Mouse (Mus musculus) adrenal gland, adult 8-10 months (tissue): ENCODE measurements around the gene Myo1h. TPM values are rescaled to one million over a fixed set of nuclear protein-coding genes. Genes with fewer than 3 reads are reported as not detected.

ENCODE experiments used
- DNase-seq: peaks from one replicate; pipeline ENCODE4 v3.0.0; 2022
- total RNA-seq, 4 experiments: library from RNA; stranded (reverse); gene quantifications; 2 replicates each; pipeline ENCODE4 v1.2.4; 2022

Gene Myo1h
- total RNA-seq, 4 experiments from 2014 or later, result 0.70 to 1.1 (median 0.81) TPM

DNA sequence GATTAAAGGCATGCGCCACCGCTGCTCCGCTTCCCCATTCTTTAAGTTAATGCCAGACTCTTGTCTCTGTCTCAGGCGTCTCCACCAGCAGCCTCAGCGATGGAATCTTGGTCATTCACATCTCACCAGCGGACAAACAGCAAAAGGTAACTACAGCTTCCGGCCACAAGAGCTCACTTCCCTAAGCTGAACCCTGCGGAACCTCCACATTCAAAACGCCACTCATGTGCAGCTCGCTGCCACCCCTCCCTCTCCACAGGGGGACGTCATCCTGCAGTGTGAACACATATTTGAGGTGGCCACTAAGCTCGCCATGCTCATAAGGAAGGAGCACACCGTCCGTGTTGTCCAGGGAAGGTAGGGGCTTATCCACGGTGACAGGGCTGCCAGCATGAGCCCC lies 72.0 kb downstream of the Myo1h start:
- DNase-seq, result no peak

DNA sequence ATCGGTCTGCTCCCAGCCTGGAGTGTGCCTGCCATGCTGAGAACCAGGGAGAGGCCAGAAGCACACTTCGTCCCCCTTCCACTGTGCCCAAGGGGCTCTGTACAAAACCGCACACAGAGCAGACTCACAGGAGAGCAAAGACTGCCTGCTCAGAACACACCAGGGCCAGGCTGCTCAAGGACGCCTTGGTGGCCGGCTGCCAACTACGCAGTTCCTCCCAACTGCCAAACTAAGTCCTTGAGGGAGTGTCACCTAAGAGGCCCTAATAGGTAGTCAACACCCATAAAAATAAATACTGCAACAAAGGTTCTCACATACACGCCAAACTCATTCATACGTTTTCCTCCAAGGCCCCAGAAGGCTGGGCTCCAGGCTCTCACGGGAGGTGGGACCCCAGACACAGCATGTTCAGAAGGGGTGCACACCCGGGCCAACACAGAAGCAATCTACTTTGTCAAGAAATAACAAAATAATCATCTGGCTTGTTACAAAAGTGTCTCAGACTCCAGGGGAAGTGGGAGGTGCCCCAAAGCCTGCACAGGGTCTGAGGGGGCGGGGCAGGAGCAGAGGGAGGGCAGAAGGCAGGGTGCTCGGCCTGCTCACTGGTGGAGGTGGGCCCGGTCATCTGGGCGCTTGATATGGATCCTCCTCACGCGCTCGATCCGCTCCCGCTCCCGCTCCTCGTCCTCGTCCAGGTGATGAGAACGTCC lies 76.2 kb downstream of the Myo1h start:
- peak; percentile 50 for DNase-seq

DNA sequence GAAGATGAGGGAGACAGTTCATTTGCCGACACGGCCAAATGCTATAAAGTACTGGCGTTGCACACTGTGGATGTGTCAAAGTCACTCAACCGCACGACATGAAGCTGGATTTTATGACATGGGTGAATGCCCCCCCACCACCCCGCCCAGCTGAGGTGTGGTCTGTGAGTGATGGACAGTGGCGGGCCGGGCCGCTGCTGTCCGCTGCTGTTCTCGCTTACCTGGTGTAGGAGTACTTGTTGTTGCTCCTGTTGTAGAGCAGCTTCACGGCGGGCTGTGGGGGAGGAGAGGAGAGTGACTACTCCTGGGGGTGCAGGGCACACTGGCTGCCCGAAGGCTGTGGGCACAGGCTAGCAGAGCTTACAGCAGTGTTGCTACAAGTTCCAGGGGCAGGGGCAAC lies 79.2 kb downstream of the Myo1h start:
- no peak for DNase-seq

DNA sequence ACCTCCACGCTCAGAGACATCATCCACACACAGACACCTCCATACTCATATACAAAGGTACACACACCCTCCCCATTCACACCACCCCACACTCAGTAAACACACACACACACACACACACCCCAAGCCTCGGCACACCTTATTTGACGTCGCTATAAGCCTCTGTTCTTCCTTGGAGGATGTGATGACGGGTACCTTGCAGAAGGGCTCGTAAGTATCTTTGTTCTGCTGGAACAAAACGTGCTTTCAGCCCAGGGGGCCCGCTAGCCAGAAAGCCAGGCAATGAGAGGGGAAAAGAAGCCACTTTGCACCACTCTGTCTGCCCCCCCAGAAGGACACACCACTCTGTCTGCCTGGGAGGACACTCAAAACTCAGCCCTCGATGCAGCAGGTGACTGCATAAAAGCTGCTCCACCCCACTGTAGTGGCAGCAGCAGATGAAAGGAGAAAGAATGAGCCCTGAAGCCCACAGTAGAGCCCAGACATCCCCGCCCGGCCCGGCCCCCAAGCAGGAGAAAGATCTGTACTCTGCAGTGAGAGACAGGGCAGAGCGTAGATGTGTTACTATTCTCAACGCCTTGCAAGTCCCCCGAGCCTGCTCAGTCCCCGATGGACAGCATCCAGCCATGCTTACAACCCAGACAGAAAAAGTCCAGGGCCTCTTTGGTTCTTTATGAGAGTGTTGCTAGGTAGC lies 80.0 kb downstream of the Myo1h start:
- DNase-seq, result no peak

DNA sequence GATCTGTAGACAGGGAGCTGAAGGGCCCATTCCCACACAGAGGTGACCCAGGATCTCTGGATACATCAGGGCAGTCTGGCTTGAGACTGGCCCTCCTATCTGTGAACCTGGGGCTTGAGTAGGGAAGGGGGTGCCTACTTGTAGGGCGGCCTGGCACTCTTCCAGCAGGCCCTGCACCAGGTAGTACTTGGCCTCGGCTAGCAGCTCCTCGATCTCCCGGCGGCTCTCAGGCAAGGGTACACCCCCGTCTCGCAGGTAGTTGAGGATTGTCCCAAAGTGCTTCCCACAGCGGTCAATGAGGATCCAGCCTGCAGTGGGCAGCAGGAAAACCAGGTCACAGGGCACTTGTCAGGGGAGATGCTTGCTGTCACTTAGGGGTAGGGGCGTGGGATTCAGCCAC lies 81.0 kb downstream of the Myo1h start:
- DNase-seq, result no peak

DNA sequence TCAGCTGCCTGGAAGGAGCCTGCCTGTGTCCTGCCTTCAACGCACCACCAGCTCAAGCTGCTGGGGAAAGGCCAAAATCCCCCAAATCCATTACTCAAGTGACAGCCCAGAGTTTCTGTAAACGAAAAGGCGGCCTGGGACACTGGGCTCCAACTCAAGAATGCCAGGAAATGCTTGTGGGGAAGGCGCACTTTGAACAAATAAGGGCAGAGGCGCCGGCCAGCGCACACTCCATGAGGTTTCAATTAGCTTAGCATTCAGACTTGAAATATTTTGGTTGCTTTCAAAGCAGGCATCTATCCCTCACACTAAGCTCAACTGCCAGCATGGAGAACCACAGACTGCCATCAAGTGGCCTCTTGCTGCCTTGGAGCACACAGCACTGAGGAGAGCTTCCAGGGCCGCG lies 81.4 kb downstream of the Myo1h start:
- DNase-seq, result peak; percentile 60

DNA sequence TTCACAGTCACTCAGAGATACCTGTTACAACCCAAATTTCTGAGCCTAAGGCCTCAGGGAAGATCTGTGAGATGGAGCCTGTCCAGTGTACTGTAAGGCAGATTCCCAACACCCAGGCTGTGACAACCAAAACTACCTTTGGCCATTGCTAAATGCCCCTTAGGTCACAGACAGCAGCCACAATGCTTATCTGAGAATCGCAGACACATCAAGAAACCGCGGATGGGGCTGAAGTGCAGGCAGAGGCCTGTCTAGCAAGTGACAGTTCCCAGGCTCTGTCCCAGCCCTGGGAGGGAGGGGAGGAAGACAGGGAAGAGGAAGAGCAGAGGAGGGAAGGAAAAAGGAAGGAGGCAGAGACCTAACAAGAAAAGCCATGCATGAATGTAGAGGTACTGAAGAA lies 82.4 kb downstream of the Myo1h start:
- DNase-seq, result no peak

DNA sequence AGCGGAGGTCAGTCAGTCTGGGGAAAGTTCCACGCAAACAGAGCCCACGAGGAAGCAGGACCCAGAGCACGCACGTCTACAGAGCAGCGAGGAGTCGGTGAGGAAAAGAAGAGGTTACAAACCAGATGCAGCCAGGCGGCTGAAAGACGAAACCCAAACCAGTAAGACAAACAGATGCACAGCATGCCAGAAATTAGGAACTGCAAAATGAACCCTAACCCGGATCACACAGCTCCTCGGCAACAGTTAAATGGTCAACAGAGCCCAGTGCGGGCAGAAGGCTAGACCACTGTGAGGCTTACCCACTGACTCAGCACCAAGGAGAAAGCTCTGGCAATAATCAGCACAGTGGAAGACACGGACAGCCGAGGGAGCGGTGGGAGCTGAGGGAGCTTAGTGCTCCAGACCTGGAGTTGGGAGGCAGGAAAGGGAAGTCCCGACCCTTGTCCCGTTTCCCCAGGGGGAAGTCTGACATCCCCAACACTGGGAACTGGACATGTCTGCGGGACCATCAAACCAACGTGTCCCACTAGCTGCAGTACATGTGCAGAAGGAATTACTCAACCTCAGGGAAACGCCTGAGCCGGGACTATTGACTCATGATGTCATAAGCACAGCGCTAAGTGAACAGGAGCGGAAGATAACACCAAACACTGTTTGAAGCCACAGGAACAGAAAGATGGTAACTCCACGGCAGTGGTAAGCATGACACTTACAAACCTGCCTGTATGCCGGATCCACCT lies 82.9 kb downstream of the Myo1h start:
- DNase-seq, result no peak

DNA sequence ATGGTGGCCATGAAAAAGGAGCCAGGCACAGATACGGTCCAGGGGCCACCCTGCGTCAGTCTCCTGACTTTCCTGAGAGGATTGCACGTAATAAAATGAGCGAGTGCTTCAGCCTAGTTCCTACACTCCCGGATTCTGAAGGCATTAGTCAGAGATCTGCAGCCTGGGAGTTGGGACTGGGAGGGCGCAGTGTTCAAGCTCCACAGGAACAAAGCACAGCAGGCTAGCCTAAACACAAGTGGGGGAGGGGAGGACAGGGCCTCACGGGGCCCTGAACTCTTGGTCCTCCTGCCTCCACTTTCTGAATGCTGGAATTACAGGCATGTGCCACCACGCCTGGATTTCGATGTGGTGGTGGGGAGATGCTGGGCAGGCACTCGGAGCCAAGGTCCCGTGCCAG lies 83.6 kb downstream of the Myo1h start:
- no peak for DNase-seq

DNA sequence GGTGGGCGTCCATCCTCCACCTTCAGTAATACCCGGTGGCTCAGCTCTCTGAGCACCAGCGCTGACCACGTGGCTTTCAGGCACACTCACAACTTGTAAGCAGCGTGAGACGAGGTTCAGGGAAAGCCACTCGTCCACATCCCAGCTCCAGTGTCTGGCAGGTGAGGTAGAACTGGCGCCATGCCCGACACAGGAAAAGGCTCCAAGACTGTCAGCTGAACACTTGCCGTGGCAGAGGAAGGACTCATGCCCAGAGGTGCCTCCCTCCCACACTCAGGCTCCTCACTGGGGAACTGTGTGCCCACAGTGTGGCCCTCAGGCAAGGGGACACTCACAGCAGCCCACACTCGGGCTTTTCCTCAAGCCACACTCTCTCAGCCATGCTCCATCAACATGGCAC lies 84.2 kb downstream of the Myo1h start:
- no peak for DNase-seq

DNA sequence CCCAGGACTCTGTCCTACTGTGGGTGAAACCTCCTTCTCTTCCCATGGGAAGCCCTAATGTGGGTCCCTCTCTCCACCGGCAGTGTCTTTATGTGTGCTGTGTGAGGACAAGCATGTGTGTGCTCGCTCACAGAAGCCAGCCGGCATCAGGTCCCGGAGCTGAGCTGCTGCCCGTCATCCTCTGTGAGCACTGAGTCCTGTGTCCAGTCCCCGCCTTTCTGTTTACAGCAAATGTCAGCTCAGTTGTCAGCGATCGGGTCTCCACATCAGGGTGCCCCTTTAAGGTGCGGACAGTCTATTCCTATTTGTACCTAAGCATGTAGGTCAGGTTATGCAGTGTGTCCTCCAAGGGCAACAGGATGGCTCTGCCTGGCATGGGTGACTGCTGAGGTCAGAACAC lies 84.6 kb downstream of the Myo1h start:
- DNase-seq, result no peak

DNA sequence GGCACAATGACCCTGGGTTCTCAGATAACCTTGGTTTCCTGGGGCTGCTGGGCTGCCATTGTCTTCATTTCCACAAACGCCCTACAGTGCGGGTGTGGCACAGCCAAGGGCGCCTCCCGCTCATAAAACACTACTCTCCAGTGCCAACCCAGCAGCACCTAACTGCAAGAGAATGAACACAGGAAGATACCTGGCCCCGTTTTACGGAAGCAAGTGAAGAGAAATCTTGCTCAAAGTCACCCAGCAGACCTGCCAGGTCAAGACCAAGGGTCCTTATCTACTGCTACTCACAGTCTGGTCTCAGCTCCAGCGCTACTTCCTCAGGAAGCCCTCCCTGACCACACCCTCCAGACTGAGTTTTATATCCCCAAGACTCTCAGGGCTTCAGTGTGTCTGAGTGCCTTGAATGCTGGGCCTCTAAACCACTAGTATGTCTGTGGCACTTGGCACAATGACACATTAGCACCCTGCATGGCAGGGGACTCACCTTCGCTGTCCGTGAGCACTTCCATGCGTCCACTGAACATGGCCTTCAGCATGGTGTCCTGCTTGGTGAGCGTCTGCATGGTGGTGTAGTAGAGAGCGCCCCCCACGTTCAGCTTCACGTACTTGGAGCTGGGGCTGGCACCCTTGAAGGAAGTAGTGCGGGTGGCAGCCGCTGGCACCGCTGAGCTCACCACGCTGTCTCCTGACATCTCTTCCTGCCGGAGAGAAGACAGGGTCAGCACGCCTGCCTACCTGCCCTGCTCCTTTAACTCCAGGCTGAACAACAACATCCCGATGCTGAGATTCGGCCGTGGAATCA lies 85.6 kb downstream of the Myo1h start:
- no peak for DNase-seq

DNA sequence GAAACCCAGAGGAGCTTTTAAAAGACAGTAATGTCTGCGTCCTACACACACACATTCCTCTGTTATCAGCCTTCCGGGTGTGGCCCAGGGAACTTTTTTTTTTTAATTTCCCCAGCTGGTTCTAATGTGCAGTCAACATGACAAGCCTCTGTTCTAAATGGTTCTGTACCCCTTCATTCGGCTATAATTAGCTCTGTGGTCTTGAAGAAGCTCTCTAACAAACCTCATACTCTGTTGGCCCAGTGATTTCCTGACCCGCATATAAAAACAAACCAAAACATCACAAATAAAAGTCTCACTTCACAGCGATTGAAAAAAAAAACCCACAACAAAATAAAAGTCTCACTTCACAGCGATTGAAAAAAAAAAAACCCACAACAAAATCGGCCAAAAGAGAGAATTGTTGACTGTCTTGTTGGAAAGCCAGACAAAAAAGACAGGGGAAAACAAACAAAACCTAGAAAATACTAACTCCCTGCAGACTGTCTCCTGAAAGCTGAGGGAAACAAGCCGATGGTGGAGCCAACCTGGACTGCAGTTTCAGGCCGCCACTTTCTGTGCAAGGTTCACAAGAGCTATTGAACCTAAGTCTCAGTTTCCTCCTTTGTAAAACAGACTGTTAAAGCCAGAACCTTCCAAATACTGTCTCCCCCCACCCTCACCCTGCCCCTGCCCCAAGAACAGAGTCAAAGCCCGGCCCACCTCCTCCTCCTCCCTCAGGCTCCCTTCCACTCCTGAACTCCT lies 89.4 kb downstream of the Myo1h start:
- DNase-seq, result no peak

DNA sequence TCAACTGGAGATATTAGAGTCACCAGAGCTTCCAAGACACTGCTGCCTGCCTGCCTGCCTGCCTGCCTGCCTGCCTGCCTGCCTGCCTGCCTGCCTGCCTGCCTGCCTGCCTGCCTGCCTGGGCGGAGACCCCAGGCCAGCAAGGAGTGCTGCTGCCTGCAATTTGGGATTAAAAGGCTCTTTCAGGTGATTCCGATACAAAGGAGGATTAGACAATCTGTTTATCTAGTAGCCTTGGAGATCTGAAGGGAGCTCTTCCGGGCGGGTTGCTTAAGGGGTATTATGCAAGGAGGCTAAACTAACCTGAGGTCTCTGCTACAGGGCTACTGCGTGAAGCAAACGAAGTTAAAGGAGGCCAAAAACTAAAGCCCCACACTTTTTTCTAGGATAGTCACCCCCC lies 90.0 kb downstream of the Myo1h start:
- no peak for DNase-seq

DNA sequence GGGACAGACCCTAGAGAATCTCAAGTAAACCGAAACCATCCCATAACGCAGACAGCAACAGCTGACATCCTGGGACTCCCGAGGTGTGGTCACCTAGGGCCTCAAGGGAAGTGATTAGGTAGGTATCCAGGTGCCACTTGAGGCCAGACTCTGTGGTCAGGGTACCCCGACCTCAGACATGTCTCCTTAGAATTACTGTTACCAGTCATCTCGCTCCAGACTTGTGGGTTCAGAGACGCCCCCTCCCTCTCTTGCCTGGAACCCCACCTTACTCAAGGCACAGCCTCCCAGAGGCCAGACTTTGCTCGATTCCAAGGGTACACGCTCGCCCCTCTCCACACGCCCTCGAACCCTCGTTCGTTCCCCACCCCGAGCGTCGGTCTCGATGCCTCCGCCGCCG lies 90.8 kb downstream of the Myo1h start:
- no peak for DNase-seq

DNA sequence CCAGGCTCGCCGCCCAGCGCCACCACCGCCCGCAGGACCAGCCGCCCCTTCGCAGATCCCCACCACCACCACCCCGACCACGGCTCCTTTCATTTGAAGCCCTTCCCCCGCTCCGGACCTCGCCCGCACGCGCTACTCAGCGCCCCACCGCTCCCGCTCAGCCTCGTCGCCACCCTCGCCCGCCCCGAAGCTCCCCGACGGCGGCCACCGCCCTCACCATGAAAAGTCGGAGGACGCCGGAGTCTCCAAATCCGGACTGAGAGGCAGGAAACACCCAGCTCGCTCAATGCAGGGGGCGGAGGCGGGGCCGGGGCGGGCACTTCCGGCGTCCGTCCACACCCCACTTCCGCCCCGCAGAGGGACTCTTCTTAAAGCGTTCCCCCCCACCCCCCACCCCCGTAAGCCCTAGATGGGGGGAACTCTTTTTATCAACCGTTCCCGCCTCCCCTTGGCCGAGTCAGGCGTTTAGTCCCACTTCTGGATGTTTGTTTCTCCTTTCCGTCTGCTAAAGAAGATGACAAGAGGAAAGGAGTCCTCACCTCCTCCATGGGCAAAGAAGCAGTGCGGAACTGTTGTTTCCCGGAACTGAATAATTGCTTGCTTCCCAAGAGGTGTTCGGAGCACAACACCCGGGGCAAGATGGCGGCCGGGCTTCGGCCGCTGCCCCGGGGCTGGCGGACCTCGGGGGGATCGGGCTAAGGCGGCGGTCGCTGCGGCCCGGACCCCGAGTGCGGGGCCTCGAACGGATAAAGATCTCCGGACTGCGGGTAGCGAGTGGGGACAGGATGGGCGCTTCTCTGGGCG lies 91.4 kb downstream of the Myo1h start, which contains the start of the genes Kctd10 and Ube3b:
TSS of gene Kctd10 (minus strand) at position 300 of the 804 bp plus-strand sequence.
TSS of gene Ube3b (plus strand) at position 399 of the 804 bp plus-strand sequence.
- DNase-seq, result peak; percentile 71

DNA sequence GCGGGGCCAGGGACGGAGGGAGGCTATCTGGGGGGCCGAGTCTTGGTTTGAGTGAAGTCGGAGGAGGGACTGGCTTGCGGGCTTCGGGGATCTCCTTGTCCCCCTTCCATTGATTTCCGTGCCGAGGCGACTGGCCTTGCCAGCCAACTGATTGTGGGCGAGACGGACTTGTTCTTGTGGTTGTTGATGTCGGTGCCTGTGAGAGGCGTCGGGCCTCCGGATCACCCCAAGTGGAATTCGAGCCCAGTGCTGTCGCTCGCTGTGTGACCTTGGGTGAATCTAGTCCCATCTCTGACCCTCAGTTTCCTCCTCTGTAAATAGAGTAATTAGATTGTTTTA lies 92.0 kb downstream of the Myo1h start:
- DNase-seq, result no peak

DNA sequence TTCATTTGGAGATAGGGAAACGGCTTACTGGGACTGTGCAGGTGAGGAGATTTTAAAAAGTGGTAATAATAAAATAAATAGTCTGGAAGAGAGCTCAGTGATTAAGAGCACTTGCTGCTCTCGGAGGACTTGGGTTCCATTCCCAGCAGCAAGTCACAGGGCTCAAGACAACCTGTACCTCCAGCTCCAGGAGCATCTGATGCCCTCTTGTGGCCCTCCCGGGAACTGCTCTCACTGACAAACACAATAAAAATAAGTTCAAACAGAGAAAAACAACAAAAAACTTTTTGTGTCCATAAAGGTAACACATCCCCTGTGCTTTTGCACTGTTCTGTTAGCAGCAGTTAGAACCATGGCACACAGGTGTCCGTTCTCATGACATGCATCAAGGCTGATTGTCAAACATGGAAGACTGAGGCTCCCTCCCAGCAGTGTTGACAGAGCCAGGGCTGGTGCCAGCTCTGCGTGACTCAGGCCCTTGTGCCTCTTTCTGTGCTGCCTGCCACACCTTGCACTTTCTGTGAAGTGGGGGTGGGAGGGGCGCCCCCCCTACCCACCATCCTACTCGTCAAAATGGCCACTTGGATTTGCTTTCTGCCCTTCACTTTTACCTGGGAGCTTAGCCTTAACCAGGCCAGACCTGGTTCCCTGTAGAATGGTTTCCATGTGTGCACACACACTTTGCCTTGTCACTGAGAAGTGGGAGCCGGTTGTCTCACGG lies 94.4 kb downstream of the Myo1h start:
- no peak for DNase-seq

DNA sequence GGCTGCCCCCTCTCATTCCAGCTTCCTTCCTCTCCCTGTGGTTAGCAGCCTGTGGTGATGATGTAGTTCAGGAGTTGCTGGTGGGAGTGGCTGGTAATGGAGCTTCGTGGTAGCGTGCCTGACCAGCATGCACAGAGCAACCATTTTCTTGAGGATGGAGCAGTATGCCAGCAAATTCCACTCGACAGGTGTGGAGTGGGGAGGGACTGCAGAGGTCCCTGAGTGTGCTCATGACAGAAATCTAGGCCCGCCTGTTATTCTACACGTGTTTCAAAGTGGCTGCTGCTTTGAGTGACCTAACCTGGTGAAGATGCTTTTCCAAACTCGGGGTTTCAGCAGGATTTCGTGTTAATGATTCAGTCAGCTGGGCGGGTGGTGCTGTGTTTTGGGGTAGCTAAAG lies 95.5 kb downstream of the Myo1h start:
- no peak for DNase-seq

DNA sequence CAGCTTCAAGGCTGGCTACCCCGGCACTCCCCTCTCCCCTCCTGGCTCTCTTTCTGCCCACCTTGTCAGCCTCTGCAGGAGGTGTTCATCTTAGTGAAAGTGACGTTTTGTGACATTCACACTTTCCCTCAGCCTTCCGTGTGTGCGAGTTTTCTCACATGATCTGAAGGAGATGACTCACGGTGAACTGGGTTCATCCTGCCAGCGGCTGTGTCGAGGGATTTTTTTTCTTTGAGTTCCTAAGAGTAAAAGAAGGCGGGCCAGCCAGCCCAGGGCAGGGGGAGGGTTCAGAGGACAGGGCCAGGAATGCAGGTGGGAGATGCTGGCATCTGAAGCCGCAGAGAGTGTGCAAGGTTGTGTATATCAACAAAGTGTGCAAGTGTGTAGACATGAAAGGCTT lies 104.2 kb downstream of the Myo1h start:
- DNase-seq, result no peak
